Mouse (Mus musculus) adrenal gland, postnatal 10 days (tissue): ENCODE results near the gene Ppdpf. TPM values are rescaled to one million over a fixed set of nuclear protein-coding genes. Genes with fewer than 3 reads are reported as not detected.

ENCODE experiments used
- DNase-seq: peaks from one replicate; pipeline ENCODE4 v3.0.0; 2021; ENCODE audit warnings: mixed read lengths
- long read RNA-seq, 2 experiments: library from polyadenylated mRNA; stranded (forward); transcript quantifications; one replicate each; pipeline ENCODE4 v2.0.0; 2021
- total RNA-seq, 2 experiments: library from RNA; stranded (reverse); gene quantifications; 2 replicates each; pipeline ENCODE4 v1.2.3; 2021

Ppdpf gene
- 10 to 100 TPM; 88.6 to 92.3 TPM for total RNA-seq
- long read RNA-seq, experiment 1, transcript Ppdpf-205 (3 exons, 771 nt): minor isoform, 25 of 126 reads
- long read RNA-seq, experiment 1, transcript Ppdpf-202 (5 exons, 689 nt): major isoform, 27 of 126 reads
- long read RNA-seq, experiment 1, transcript Ppdpf-204 (2 exons, 510 nt): minor isoform, 17 of 126 reads
- long read RNA-seq, experiment 1, transcript Ppdpf-201 (5 exons, 1,160 nt): minor isoform, 26 of 126 reads
- long read RNA-seq, experiment 1, partial matches to known transcripts: 13 of 126 reads
- long read RNA-seq, experiment 1, other reads (novel, unspliced or antisense): 3 of 126 reads
- long read RNA-seq, experiment 2, transcript Ppdpf-204 (2 exons, 510 nt): minor isoform, 10 of 100 reads
- long read RNA-seq, experiment 2, transcript Ppdpf-205 (3 exons, 771 nt): minor isoform, 27 of 100 reads
- long read RNA-seq, experiment 2, transcript Ppdpf-201 (5 exons, 1,160 nt): major isoform, 29 of 100 reads
- long read RNA-seq, experiment 2, transcript Ppdpf-202 (5 exons, 689 nt): minor isoform, 15 of 100 reads
- long read RNA-seq, experiment 2, partial matches to known transcripts: 8 of 100 reads
- long read RNA-seq, experiment 2, other reads (novel, unspliced or antisense): 2 of 100 reads

GRCm38 (mm10) chr2:181187121-181188000 is at the start of gene Ppdpf:
Ppdpf (plus strand) TSS chr2:181187247.
- peak; percentile 93 for DNase-seq

- peak; percentile 38 for DNase-seq
Observed at GRCm38 (mm10) chr2:181139641-181140193, 47.3 kb upstream of the Ppdpf start.

- DNase-seq: no peak
Observed at GRCm38 (mm10) chr2:181142703-181143135, 44.3 kb upstream of the Ppdpf start.

- DNase-seq: no peak
Observed at GRCm38 (mm10) chr2:181143509-181144276, 43.4 kb upstream of the Ppdpf start.

- no peak for DNase-seq
Observed at GRCm38 (mm10) chr2:181144675-181145074, 42.4 kb upstream of the Ppdpf start.

- DNase-seq: no peak
Observed at GRCm38 (mm10) chr2:181146976-181147545, 40.0 kb upstream of the Ppdpf start.

GRCm38 (mm10) chr2:181147546-181148317 is 39.3 kb upstream of the Ppdpf start:
- no peak for DNase-seq

GRCm38 (mm10) chr2:181148318-181148955 is 38.6 kb upstream of the Ppdpf start:
- DNase-seq: no peak

GRCm38 (mm10) chr2:181150281-181150680 is 36.8 kb upstream of the Ppdpf start:
- DNase-seq: no peak

GRCm38 (mm10) chr2:181152701-181153100 is 34.3 kb upstream of the Ppdpf start:
- no peak for DNase-seq

GRCm38 (mm10) chr2:181153131-181153530 is 33.9 kb upstream of the Ppdpf start:
- no peak for DNase-seq

GRCm38 (mm10) chr2:181153837-181154236 is 33.2 kb upstream of the Ppdpf start:
- no peak for DNase-seq

GRCm38 (mm10) chr2:181154361-181154760 is 32.7 kb upstream of the Ppdpf start:
- no peak for DNase-seq

- DNase-seq: no peak
Observed at GRCm38 (mm10) chr2:181154831-181155415, 32.1 kb upstream of the Ppdpf start.

- DNase-seq: peak; percentile 45
Observed at GRCm38 (mm10) chr2:181155801-181156200, 31.2 kb upstream of the Ppdpf start.

- no peak for DNase-seq
Observed at GRCm38 (mm10) chr2:181156248-181157121, 30.6 kb upstream of the Ppdpf start, which contains the start of gene Eef1a2. Eef1a2 (minus strand) TSS chr2:181157014.

GRCm38 (mm10) chr2:181157180-181157579 is 29.9 kb upstream of the Ppdpf start:
- DNase-seq: no peak

GRCm38 (mm10) chr2:181157716-181158302 is 29.2 kb upstream of the Ppdpf start:
- no peak for DNase-seq
